Mouse (Mus musculus) liver, embryonic 14.5 days (tissue): Measurements from ENCODE around the gene Abhd4.

ENCODE experiments used
- CTCF ChIP-seq: IDR thresholded peaks from 2 replicates; pipeline ENCODE4 v1.5.1; 2016; ENCODE audit warnings: antibody characterized with exemption, low read depth, control low read depth
- EP300 ChIP-seq: IDR thresholded peaks from 2 replicates; pipeline ENCODE4 v1.6.1; 2016; ENCODE audit warnings: antibody characterized with exemption, low read depth

- TF ChIP-seq EP300: no peak
- no peak for TF ChIP-seq CTCF
These were observed 7.8 kb upstream of the Abhd4 start for GRCm38 (mm10) chr14:54246232-54246631.
